Mouse (Mus musculus): ENCODE results near the gene Sult5a1. TPM values are rescaled to one million over a fixed set of nuclear protein-coding genes. Genes with fewer than 3 reads are reported as not detected.

Gene Sult5a1
- polyA plus RNA-seq, 1 experiment from 2014 or later: 0.40 TPM

GRCm38 (mm10) chr8:123126193-123126816 is 31.8 kb downstream of the Sult5a1 start:
- 7% methylated on average over 19 of the region's 19 CpGs for WGBS

GRCm38 (mm10) chr8:123122670-123123069 is 35.4 kb downstream of the Sult5a1 start:
- Histone ChIP-seq H3K4me3 (ENCODE audit: low read depth, low read length) (no peak overlapping the region), H3K27me3 (ENCODE audit: control insufficient read depth, insufficient read depth, low read depth, low read length) (peaks cover 28% of the 10 kb centered on the region), H3K27ac (ENCODE audit: low read length) (no peak overlapping the region), H3K9ac (ENCODE audit: low read depth, low read length) (no peak overlapping the region), H3K4me1 (ENCODE audit: control insufficient read depth, insufficient read depth, low read length) (peaks cover 4% of the 10 kb centered on the region; the same call in 1 of the 2 replicates), H3K9me3 (replicated peaks; ENCODE audit: control insufficient read depth, low read length, poor library complexity, severe bottlenecking) (no peaks in the 10 kb centered on the region), H3K36me3 (ENCODE audit: control insufficient read depth, insufficient read depth, low read length) (no peaks in the 10 kb centered on the region), H3K4me2 (ENCODE audit: low read length) (no peak overlapping the region)
- no peak for ATAC-seq
- WGBS: 76% methylated on average over 5 of the region's 5 CpGs

More at GRCm38 (mm10) chr8:123126193-123126816, 31.8 kb downstream of the Sult5a1 start:
- no peak overlapping the region for H3K4me3 ChIP-seq (ENCODE audit: low read depth, low read length)
- H3K9me3 ChIP-seq (replicated peaks; ENCODE audit: control insufficient read depth, low read length, poor library complexity, severe bottlenecking): no peaks in the 10 kb centered on the region
- H3K27me3 ChIP-seq (ENCODE audit: control insufficient read depth, insufficient read depth, low read depth, low read length): peaks cover 10% of the 10 kb centered on the region; the same call in 1 of the 2 replicates
- H3K4me1 ChIP-seq (ENCODE audit: control insufficient read depth, insufficient read depth, low read length): no peaks in the 10 kb centered on the region
- ATAC-seq: no peak
- H3K27ac ChIP-seq (ENCODE audit: low read length): no peak overlapping the region
- H3K9ac ChIP-seq (ENCODE audit: low read depth, low read length): no peak overlapping the region
- no peak overlapping the region for H3K4me2 ChIP-seq (ENCODE audit: low read length)
- H3K36me3 ChIP-seq (ENCODE audit: control insufficient read depth, insufficient read depth, low read length): no peaks in the 10 kb centered on the region

GRCm38 (mm10) chr8:123122059-123122458 is 36.1 kb downstream of the Sult5a1 start:
- H3K4me3 ChIP-seq (ENCODE audit: low read depth, low read length): no peak overlapping the region
- H3K9me3 ChIP-seq (replicated peaks; ENCODE audit: control insufficient read depth, low read length, poor library complexity, severe bottlenecking): no peaks in the 10 kb centered on the region
- 75% methylated on average over 9 of the region's 9 CpGs for WGBS
- no peak overlapping the region for H3K4me2 ChIP-seq (ENCODE audit: low read length)
- H3K9ac ChIP-seq (ENCODE audit: low read depth, low read length): no peak overlapping the region
- H3K36me3 ChIP-seq (ENCODE audit: control insufficient read depth, insufficient read depth, low read length): no peaks in the 10 kb centered on the region
- peaks cover 26% of the 10 kb centered on the region for H3K27me3 ChIP-seq (ENCODE audit: control insufficient read depth, insufficient read depth, low read depth, low read length)
- peaks cover 8% of the 10 kb centered on the region; the same call in 1 of the 2 replicates for H3K4me1 ChIP-seq (ENCODE audit: control insufficient read depth, insufficient read depth, low read length)
- no peak overlapping the region for H3K27ac ChIP-seq (ENCODE audit: low read length)
- ATAC-seq: no peak

GRCm38 (mm10) chr8:123117744-123118143 is 40.4 kb downstream of the Sult5a1 start:
- Histone ChIP-seq H3K27me3 (ENCODE audit: control insufficient read depth, insufficient read depth, low read depth, low read length) (peaks cover 32% of the 10 kb centered on the region), H3K4me1 (ENCODE audit: control insufficient read depth, insufficient read depth, low read length) (peaks cover 8% of the 10 kb centered on the region; the same call in 1 of the 2 replicates), H3K36me3 (ENCODE audit: control insufficient read depth, insufficient read depth, low read length) (no peaks in the 10 kb centered on the region), H3K27ac (ENCODE audit: low read length) (no peak overlapping the region), H3K4me2 (ENCODE audit: low read length) (peak overlapping the region; percentile 88), H3K4me3 (ENCODE audit: low read depth, low read length) (peak overlapping the region; percentile 55), H3K9me3 (replicated peaks; ENCODE audit: control insufficient read depth, low read length, poor library complexity, severe bottlenecking) (no peaks in the 10 kb centered on the region), H3K9ac (ENCODE audit: low read depth, low read length) (peak overlapping the region; percentile 70)
- 1% methylated on average over 17 of the region's 17 CpGs for WGBS
- no peak for ATAC-seq

GRCm38 (mm10) chr8:123117127-123117731 is 40.9 kb downstream of the Sult5a1 start, which contains the start of gene Cpne7:
Gene Cpne7 (plus strand): TSS chr8:123117374.
- peaks cover 32% of the 10 kb centered on the region for H3K27me3 ChIP-seq (ENCODE audit: control insufficient read depth, insufficient read depth, low read depth, low read length)
- H3K36me3 ChIP-seq (ENCODE audit: control insufficient read depth, insufficient read depth, low read length): no peaks in the 10 kb centered on the region
- 0 out of 2 replicates have a peak, but pooled peaks have one; percentile 36 for ATAC-seq
- H3K4me2 ChIP-seq (ENCODE audit: low read length): peak within 1 kb of the TSS; percentile 88
- peak within 1 kb of the TSS; percentile 70 for H3K9ac ChIP-seq (ENCODE audit: low read depth, low read length)
- peak within 1 kb of the TSS; percentile 55 for H3K4me3 ChIP-seq (ENCODE audit: low read depth, low read length)
- peaks cover 8% of the 10 kb centered on the region; the same call in 1 of the 2 replicates for H3K4me1 ChIP-seq (ENCODE audit: control insufficient read depth, insufficient read depth, low read length)
- under 1% methylated on average over 49 of the region's 51 CpGs for WGBS
- H3K9me3 ChIP-seq (replicated peaks; ENCODE audit: control insufficient read depth, low read length, poor library complexity, severe bottlenecking): no peaks in the 10 kb centered on the region
- no peak within 1 kb of the TSS for H3K27ac ChIP-seq (ENCODE audit: low read length)

GRCm38 (mm10) chr8:123114644-123115043 is 43.5 kb downstream of the Sult5a1 start:
- H3K9ac ChIP-seq (ENCODE audit: low read depth, low read length): no peak overlapping the region
- no peaks in the 10 kb centered on the region for H3K9me3 ChIP-seq (replicated peaks; ENCODE audit: control insufficient read depth, low read length, poor library complexity, severe bottlenecking)
- no peak for ATAC-seq
- no peaks in the 10 kb centered on the region for H3K36me3 ChIP-seq (ENCODE audit: control insufficient read depth, insufficient read depth, low read length)
- no peak overlapping the region for H3K4me3 ChIP-seq (ENCODE audit: low read depth, low read length)
- H3K27me3 ChIP-seq (ENCODE audit: control insufficient read depth, insufficient read depth, low read depth, low read length): peaks cover 31% of the 10 kb centered on the region
- WGBS: 51% methylated on average over 3 of the region's 3 CpGs
- H3K4me1 ChIP-seq (ENCODE audit: control insufficient read depth, insufficient read depth, low read length): peaks cover 8% of the 10 kb centered on the region; the same call in 1 of the 2 replicates
- no peak overlapping the region for H3K4me2 ChIP-seq (ENCODE audit: low read length)
- no peak overlapping the region for H3K27ac ChIP-seq (ENCODE audit: low read length)

GRCm38 (mm10) chr8:123113908-123114469 is 44.1 kb downstream of the Sult5a1 start:
- H3K36me3 ChIP-seq (ENCODE audit: control insufficient read depth, insufficient read depth, low read length): no peaks in the 10 kb centered on the region
- peaks cover 8% of the 10 kb centered on the region; the same call in 1 of the 2 replicates for H3K4me1 ChIP-seq (ENCODE audit: control insufficient read depth, insufficient read depth, low read length)
- no peak overlapping the region for H3K9ac ChIP-seq (ENCODE audit: low read depth, low read length)
- no peak overlapping the region for H3K4me3 ChIP-seq (ENCODE audit: low read depth, low read length)
- H3K27ac ChIP-seq (ENCODE audit: low read length): no peak overlapping the region
- ATAC-seq: no peak
- WGBS: 71% methylated on average over 2 of the region's 2 CpGs
- H3K9me3 ChIP-seq (replicated peaks; ENCODE audit: control insufficient read depth, low read length, poor library complexity, severe bottlenecking): no peaks in the 10 kb centered on the region
- no peak overlapping the region for H3K4me2 ChIP-seq (ENCODE audit: low read length)
- peaks cover 24% of the 10 kb centered on the region for H3K27me3 ChIP-seq (ENCODE audit: control insufficient read depth, insufficient read depth, low read depth, low read length)

GRCm38 (mm10) chr8:123112892-123113291 is 45.2 kb downstream of the Sult5a1 start:
- Histone ChIP-seq H3K27me3 (ENCODE audit: control insufficient read depth, insufficient read depth, low read depth, low read length) (peaks cover 14% of the 10 kb centered on the region), H3K27ac (ENCODE audit: low read length) (no peak overlapping the region), H3K9me3 (replicated peaks; ENCODE audit: control insufficient read depth, low read length, poor library complexity, severe bottlenecking) (no peaks in the 10 kb centered on the region), H3K4me3 (ENCODE audit: low read depth, low read length) (no peak overlapping the region), H3K4me1 (ENCODE audit: control insufficient read depth, insufficient read depth, low read length) (peaks cover 6% of the 10 kb centered on the region; the same call in 1 of the 2 replicates), H3K9ac (ENCODE audit: low read depth, low read length) (no peak overlapping the region), H3K36me3 (ENCODE audit: control insufficient read depth, insufficient read depth, low read length) (no peaks in the 10 kb centered on the region), H3K4me2 (ENCODE audit: low read length) (no peak overlapping the region)
- ATAC-seq: no peak
- 83% methylated on average over 9 of the region's 9 CpGs for WGBS

- Histone ChIP-seq H3K4me3 (ENCODE audit: low read depth, low read length) (no peak overlapping the region), H3K36me3 (ENCODE audit: control insufficient read depth, insufficient read depth, low read length) (no peaks in the 10 kb centered on the region), H3K27me3 (ENCODE audit: control insufficient read depth, insufficient read depth, low read depth, low read length) (peaks cover 1% of the 10 kb centered on the region), H3K27ac (ENCODE audit: low read length) (no peak overlapping the region), H3K9me3 (replicated peaks; ENCODE audit: control insufficient read depth, low read length, poor library complexity, severe bottlenecking) (no peaks in the 10 kb centered on the region), H3K9ac (ENCODE audit: low read depth, low read length) (no peak overlapping the region), H3K4me1 (ENCODE audit: control insufficient read depth, insufficient read depth, low read length) (no peaks in the 10 kb centered on the region), H3K4me2 (ENCODE audit: low read length) (no peak overlapping the region)
- WGBS: 12% methylated on average over 4 of the region's 4 CpGs
- ATAC-seq: no peak
These were observed 47.5 kb downstream of the Sult5a1 start for GRCm38 (mm10) chr8:123110649-123111048.

Data from midbrain, embryonic 16.5 days (tissue).